7 mouse cellular contexts compared by ENCODE assay signal in the genomic region with DNA sequence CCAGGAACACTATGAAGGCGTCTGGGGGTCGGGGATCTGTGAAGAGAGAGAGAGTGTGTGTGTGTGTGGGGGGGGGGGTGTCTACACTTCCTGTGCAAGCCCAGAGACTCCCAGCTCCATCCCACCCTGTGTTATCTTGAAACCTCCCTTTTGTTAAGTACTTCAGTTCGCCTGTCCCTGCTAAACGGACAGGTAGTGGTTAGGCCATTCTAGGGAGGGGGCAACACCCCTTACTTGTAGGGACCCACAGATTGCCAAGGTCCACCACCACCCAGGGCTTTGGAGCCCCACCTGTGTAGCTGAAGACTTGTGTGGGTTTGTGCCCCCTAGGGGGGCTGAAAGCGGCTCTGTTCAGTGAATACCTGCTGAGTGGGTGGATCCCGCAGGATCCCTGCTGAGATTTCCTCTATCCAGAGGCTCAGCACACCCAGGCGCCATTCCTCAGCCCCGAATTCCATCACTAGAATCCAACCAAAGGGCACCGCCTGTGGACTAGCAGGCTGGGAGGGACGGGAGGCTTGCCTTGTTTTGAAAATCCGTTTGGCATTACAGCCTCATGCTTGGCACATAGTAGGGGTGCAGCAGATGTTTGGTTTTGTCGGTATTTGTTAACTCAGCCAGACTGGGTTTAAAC. TPM values are rescaled to one million over a fixed set of nuclear protein-coding genes. Genes with fewer than 3 reads are reported as not detected.
DNase-seq lines count a peak whose midpoint lies in the region; ATAC-seq lines count a peak whose summit lies in the region.

No protein-coding gene starts in this region.

- H3K4me2 ChIP-seq in embryonic facial prominence, embryonic 13.5 days = peak overlapping the region; percentile 89
- peak overlapping the region; percentile 92 for H3K4me2 ChIP-seq in limb, embryonic 13.5 days (replicated peaks)
- H3K4me2 ChIP-seq in neural tube, embryonic 14.5 days (ENCODE audit: low read depth, low read length) = peak overlapping the region; percentile 17; the same call in 1 of the 2 replicates

- peak overlapping the region; percentile 99 for H3K27ac ChIP-seq in embryonic facial prominence, embryonic 13.5 days
- peak overlapping the region; percentile 96 for H3K27ac ChIP-seq in limb, embryonic 13.5 days
- no peak overlapping the region for H3K27ac ChIP-seq in neural tube, embryonic 14.5 days (ENCODE audit: low read depth, low read length)

- no peak for ATAC-seq in embryonic facial prominence, embryonic 13.5 days (ENCODE audit: insufficient number of reproducible peaks, insufficient read depth, low FRiP score, low TSS enrichment, low read depth)
- ATAC-seq in limb, embryonic 13.5 days (ENCODE audit: low FRiP score, low read depth) = no peak
- no peak for ATAC-seq in neural tube, embryonic 14.5 days (ENCODE audit: low read depth)

- peak overlapping the region; percentile 93 for H3K9ac ChIP-seq in embryonic facial prominence, embryonic 13.5 days
- peak overlapping the region; percentile 81 for H3K9ac ChIP-seq in limb, embryonic 13.5 days
- H3K9ac ChIP-seq in neural tube, embryonic 14.5 days (replicated peaks; ENCODE audit: low read depth, low read length) = 0 out of 2 replicates have a peak overlapping the region, but pooled peaks have one; percentile 0

- 2% methylated on average over 12 of the region's 12 CpGs for WGBS in embryonic facial prominence, embryonic 13.5 days
- 6% methylated on average over 12 of the region's 12 CpGs for WGBS in limb, embryonic 13.5 days
- WGBS in neural tube, embryonic 14.5 days = 16% methylated on average over 12 of the region's 12 CpGs

- H3K27me3 ChIP-seq in embryonic facial prominence, embryonic 13.5 days = peaks cover 16% of the 10 kb centered on the region
- peaks cover 19% of the 10 kb centered on the region for H3K27me3 ChIP-seq in limb, embryonic 13.5 days
- peaks cover 8% of the 10 kb centered on the region for H3K27me3 ChIP-seq in neural tube, embryonic 14.5 days (ENCODE audit: control insufficient read depth, insufficient read depth, low read length)

- peaks cover 39% of the 10 kb centered on the region for H3K36me3 ChIP-seq in embryonic facial prominence, embryonic 13.5 days
- peaks cover 30% of the 10 kb centered on the region for H3K36me3 ChIP-seq in limb, embryonic 13.5 days
- no peaks in the 10 kb centered on the region for H3K36me3 ChIP-seq in neural tube, embryonic 14.5 days (ENCODE audit: control insufficient read depth, insufficient read depth, low read length)

- peak overlapping the region; percentile 82 for H3K4me3 ChIP-seq in embryonic facial prominence, embryonic 13.5 days
- peak overlapping the region; percentile 76 for H3K4me3 ChIP-seq in limb, embryonic 13.5 days
- peak overlapping the region; percentile 17; the same call in 1 of the 2 replicates for H3K4me3 ChIP-seq in neural tube, embryonic 14.5 days (ENCODE audit: low read depth, low read length)

- H3K9me3 ChIP-seq in embryonic facial prominence, embryonic 13.5 days = no peaks in the 10 kb centered on the region
- no peaks in the 10 kb centered on the region for H3K9me3 ChIP-seq in limb, embryonic 13.5 days
- H3K9me3 ChIP-seq in neural tube, embryonic 14.5 days (ENCODE audit: control insufficient read depth, low read length) = no peaks in the 10 kb centered on the region

- peaks cover 53% of the 10 kb centered on the region for H3K4me1 ChIP-seq in embryonic facial prominence, embryonic 13.5 days
- peaks cover 70% of the 10 kb centered on the region for H3K4me1 ChIP-seq in limb, embryonic 13.5 days
- H3K4me1 ChIP-seq in neural tube, embryonic 14.5 days (ENCODE audit: control insufficient read depth, insufficient read depth, low read length) = peaks cover 9% of the 10 kb centered on the region; the same call in 1 of the 2 replicates

- DNase-seq in kidney, postnatal 10 days = peak; percentile 29
- DNase-seq in kidney, adult 18-20 months = no peak
- no peak for DNase-seq in layer of hippocampus, postnatal 25 days (ENCODE audit: extremely low spot score in 1 of 2, low spot score in 1 of 2)
- no peak for DNase-seq in urinary bladder, postnatal 36 days (ENCODE audit: low spot score in 2 of 2)

RNA-seq across cellular contexts. Expression of gene Snai1, which starts 2.6 kb away (rescaled TPM):
- 113 and 129 TPM in 2 replicates for polyA plus RNA-seq in embryonic facial prominence, embryonic 13.5 days (2015; fragmentation: Nextera tagmentation; extraction: Ambion mirVana)
- polyA plus RNA-seq in limb, embryonic 13.5 days (2015; fragmentation: Nextera tagmentation; extraction: Ambion mirVana) = 72.6 and 76.0 TPM in 2 replicates
- polyA plus RNA-seq in neural tube, embryonic 14.5 days (2014; fragmentation: Nextera tagmentation; extraction: Ambion mirVana) = 0.66 and 6.5 TPM in 2 replicates
- under 1 TPM; 0.27 to 0.75 TPM for total RNA-seq in layer of hippocampus, postnatal 25 days (2021)

RNA-seq across cellular contexts. Expression of gene Spata2, which starts 47.9 kb away (rescaled TPM):
- polyA plus RNA-seq in embryonic facial prominence, embryonic 13.5 days (2015; fragmentation: Nextera tagmentation; extraction: Ambion mirVana) = 15.4 TPM in 2 replicates
- 13.4 and 14.5 TPM in 2 replicates for polyA plus RNA-seq in limb, embryonic 13.5 days (2015; fragmentation: Nextera tagmentation; extraction: Ambion mirVana)
- 24.8 and 28.2 TPM in 2 replicates for polyA plus RNA-seq in neural tube, embryonic 14.5 days (2014; fragmentation: Nextera tagmentation; extraction: Ambion mirVana)
- 10 to 100 TPM; 78.7 to 83.9 TPM for total RNA-seq in layer of hippocampus, postnatal 25 days (2021)

RNA-seq across cellular contexts. Expression of gene Rnf114, which starts 48.1 kb away (rescaled TPM):
- 88.4 and 91.9 TPM in 2 replicates for polyA plus RNA-seq in embryonic facial prominence, embryonic 13.5 days (2015; fragmentation: Nextera tagmentation; extraction: Ambion mirVana)
- polyA plus RNA-seq in limb, embryonic 13.5 days (2015; fragmentation: Nextera tagmentation; extraction: Ambion mirVana) = 90.8 and 93.6 TPM in 2 replicates
- polyA plus RNA-seq in neural tube, embryonic 14.5 days (2014; fragmentation: Nextera tagmentation; extraction: Ambion mirVana) = 111 and 118 TPM in 2 replicates
- total RNA-seq in layer of hippocampus, postnatal 25 days (2021) = 10 to 100 TPM; 51.1 to 53.1 TPM

Comparison
In these comparisons a context has a peak if more than half of its experiments do, and no peak if none do; other contexts are left out.
1. H3K4me2 ChIP-seq: peak in every context shown above with its lines; median percentile 92 in limb, embryonic 13.5 days; 89 in embryonic facial prominence, embryonic 13.5 days; 17 in neural tube, embryonic 14.5 days.
2. H3K4me3 ChIP-seq: peak in every context shown above with its lines; median percentile 82 in embryonic facial prominence, embryonic 13.5 days; 76 in limb, embryonic 13.5 days; 17 in neural tube, embryonic 14.5 days.
3. H3K9ac ChIP-seq: peak in every context shown above with its lines; median percentile 93 in embryonic facial prominence, embryonic 13.5 days; 81 in limb, embryonic 13.5 days; 0 in neural tube, embryonic 14.5 days.